Mouse (Mus musculus): ENCODE data around the gene Krtap4-7. TPM values are rescaled to one million over a fixed set of nuclear protein-coding genes. Genes with fewer than 3 reads are reported as not detected.
"Not testable (repeated sequence)": the region's sequence is repeated elsewhere in the genome, so short reads cannot be mapped to it uniquely, and the experiment has no call there.

The Krtap4-7 gene
- polyA plus RNA-seq, 1 experiment from 2014 or later = not detected

DNA sequence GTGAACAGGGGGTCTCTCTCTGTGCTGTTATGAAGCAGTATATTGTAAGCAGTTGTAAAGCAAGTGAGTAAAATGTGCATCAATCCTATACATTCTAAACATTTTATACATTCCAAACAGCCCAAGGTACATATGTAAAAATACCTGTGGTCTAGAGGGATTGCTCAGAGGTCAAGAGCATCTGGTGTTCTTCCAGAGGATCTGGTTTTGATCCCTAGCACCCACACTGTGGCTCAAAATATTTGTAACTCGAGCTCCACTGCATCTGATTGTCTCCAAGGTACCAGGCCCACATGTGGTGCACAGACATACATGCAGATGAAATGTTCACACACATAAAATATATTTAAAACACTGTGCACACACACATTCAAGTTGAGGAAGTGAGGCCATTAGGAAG is 3.0 kb downstream of the Krtap4-7 start:
- H3K27ac ChIP-seq = no peak overlapping the region
- H3K9ac ChIP-seq = no peak overlapping the region
- H3K4me2 ChIP-seq = no peak overlapping the region
- no peak overlapping the region for H3K4me3 ChIP-seq
- no peaks in the 10 kb centered on the region for H3K36me3 ChIP-seq
- 7% methylated on average over 1 of the region's 1 CpGs for WGBS
- no peak for ATAC-seq (ENCODE audit: borderline replicate concordance, extremely low read depth, low FRiP score, low TSS enrichment)
- H3K27me3 ChIP-seq = no peaks in the 10 kb centered on the region
- H3K4me1 ChIP-seq = no peaks in the 10 kb centered on the region
- H3K9me3 ChIP-seq = no peaks in the 10 kb centered on the region

DNA sequence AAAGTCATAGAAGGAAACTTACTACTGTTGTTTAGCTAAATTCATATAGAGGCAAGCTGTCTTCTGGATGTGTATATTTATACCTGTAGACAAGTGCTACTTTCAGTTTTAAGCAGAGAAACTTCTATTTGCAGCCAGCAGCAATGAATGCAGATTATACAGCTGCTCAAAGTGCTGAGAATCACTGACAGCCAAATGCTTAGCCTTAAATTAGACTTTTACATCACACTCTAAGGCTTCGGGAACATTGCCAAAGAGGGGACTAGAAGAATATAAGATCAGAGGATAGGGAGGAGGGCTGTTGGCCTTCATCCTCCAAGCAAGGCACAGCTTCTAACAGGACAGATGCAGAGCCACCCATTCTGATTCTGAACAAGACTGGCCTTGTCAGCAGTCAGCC is 6.8 kb downstream of the Krtap4-7 start:
- H3K9me3 ChIP-seq = no peaks in the 10 kb centered on the region
- no peaks in the 10 kb centered on the region for H3K36me3 ChIP-seq
- H3K4me1 ChIP-seq = no peaks in the 10 kb centered on the region
- 63% methylated on average over 1 of the region's 1 CpGs for WGBS
- no peaks in the 10 kb centered on the region for H3K27me3 ChIP-seq
- no peak overlapping the region for H3K27ac ChIP-seq
- no peak overlapping the region for H3K9ac ChIP-seq
- no peak overlapping the region for H3K4me2 ChIP-seq
- no peak overlapping the region for H3K4me3 ChIP-seq
- no peak for ATAC-seq (ENCODE audit: borderline replicate concordance, extremely low read depth, low FRiP score, low TSS enrichment)

DNA sequence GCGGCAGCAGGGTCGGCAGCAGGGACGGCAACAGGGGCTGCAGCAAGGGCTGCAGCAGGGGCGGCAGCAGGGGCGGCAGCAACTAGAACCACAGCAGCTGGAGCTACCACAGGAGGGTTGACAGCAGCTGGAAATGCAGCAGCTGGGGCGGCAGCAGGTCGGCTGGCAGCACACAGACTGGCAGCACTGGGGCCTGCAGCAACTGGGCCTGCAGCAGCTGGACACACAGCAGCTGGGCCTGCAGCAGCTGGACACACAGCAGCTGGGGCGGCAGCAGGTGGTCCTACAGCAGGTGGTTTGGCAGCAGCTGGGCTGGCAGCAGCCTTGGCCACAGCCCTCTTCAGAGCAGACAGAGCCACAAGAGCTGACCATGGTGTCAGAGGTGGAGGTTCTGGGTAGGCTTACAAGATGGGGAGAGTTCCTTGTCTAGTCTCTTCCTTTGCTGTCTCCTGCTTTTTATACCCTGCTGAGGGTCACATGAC is 9.2 kb downstream of the Krtap4-7 start, which contains the start of gene Krtap4-2:
Gene Krtap4-2, minus strand, starts transcription at position 432 of the 482 bp plus-strand sequence.
- H3K4me1 ChIP-seq = no peaks in the 10 kb centered on the region
- no peaks in the 10 kb centered on the region for H3K36me3 ChIP-seq
- 33% methylated on average over 8 of the region's 8 CpGs for WGBS
- H3K27ac ChIP-seq = no peak within 1 kb of the TSS
- no peaks in the 10 kb centered on the region for H3K9me3 ChIP-seq
- ATAC-seq (ENCODE audit: borderline replicate concordance, extremely low read depth, low FRiP score, low TSS enrichment) = no peak
- H3K9ac ChIP-seq = no peak within 1 kb of the TSS
- H3K27me3 ChIP-seq = no peaks in the 10 kb centered on the region
- no peak within 1 kb of the TSS for H3K4me3 ChIP-seq
- H3K4me2 ChIP-seq = no peak within 1 kb of the TSS

DNA sequence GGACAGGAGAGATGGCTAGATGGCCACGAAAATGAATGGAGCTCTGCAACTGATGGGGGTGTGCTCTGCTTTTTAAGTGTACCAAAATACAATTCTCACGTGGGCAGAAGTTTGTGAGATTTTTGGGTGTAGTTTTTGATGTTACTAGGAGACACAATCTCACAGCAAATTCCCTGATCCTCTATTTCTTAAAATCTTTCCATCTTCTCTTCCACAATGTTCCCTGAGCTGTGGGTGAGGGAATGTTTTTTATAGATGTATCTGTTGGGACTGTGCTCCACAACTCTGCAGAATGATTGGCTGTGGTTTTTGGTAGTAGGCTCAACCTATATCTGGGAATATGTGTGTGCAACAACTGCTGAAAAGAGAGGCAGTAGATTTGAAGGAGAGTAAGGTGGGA is 10.6 kb downstream of the Krtap4-7 start:
- Histone ChIP-seq H3K27ac (no peak overlapping the region), H3K9ac (no peak overlapping the region), H3K4me1 (no peaks in the 10 kb centered on the region), H3K36me3 (no peaks in the 10 kb centered on the region), H3K27me3 (no peaks in the 10 kb centered on the region), H3K4me3 (no peak overlapping the region), H3K4me2 (no peak overlapping the region), H3K9me3 (no peaks in the 10 kb centered on the region)
- ATAC-seq (ENCODE audit: borderline replicate concordance, extremely low read depth, low FRiP score, low TSS enrichment) = no peak
- 57% methylated on average over 2 of the region's 2 CpGs for WGBS

DNA sequence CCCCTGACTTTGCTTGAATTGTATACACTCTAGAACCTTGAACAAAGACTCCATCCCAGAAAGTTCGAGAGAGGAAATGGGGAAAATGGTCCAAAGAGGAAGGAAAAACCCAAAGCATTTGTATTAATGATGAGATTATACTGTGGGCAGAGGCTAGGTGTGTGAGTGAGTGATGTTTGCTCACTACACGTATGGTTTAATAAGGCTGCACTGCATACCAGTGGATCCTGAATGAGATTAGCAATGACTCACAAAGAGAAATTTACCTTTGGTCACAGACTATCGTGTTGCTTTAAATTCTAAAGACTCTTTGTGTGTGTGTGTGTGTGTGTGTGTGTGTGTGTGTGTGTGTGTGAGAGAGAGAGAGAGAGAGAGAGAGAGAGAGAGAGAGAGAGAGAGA is 13.0 kb downstream of the Krtap4-7 start:
- no peak for ATAC-seq (ENCODE audit: borderline replicate concordance, extremely low read depth, low FRiP score, low TSS enrichment)
- Histone ChIP-seq H3K9me3 (no peaks in the 10 kb centered on the region), H3K4me3 (no peak overlapping the region), H3K4me2 (no peak overlapping the region), H3K27me3 (no peaks in the 10 kb centered on the region), H3K4me1 (no peaks in the 10 kb centered on the region), H3K36me3 (no peaks in the 10 kb centered on the region), H3K27ac (no peak overlapping the region), H3K9ac (no peak overlapping the region)
- WGBS = 37% methylated on average over 3 of the region's 3 CpGs

DNA sequence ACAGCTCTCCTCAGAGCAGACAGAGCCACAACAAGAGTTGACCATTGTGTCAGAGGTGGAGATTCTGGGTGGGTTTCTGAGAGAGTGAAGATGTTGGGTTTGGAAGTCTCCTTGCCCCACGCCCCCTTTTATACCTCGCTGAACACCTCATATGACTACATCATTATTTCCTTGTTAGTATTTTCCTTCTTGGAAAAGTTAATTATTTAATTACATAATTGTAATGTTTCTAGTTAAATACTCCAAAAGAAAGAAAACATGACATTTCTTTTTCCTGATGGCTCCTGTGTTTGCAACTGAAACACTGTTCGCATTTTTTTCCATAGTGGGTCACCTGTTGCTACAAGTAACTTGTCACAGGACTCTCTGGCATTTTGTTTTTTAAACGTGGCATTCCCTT is 15.8 kb downstream of the Krtap4-7 start, which contains the start of gene Krtap4-1:
Gene Krtap4-1, minus strand, starts transcription at position 101 of the 400 bp plus-strand sequence.
- H3K27ac ChIP-seq = no peak within 1 kb of the TSS
- 78% methylated on average over 4 of the region's 4 CpGs for WGBS
- no peaks in the 10 kb centered on the region for H3K9me3 ChIP-seq
- no peak within 1 kb of the TSS for H3K4me3 ChIP-seq
- ATAC-seq (ENCODE audit: borderline replicate concordance, extremely low read depth, low FRiP score, low TSS enrichment) = no peak
- H3K4me2 ChIP-seq = no peak within 1 kb of the TSS
- H3K9ac ChIP-seq = no peak within 1 kb of the TSS
- H3K36me3 ChIP-seq = no peaks in the 10 kb centered on the region
- no peaks in the 10 kb centered on the region for H3K4me1 ChIP-seq
- H3K27me3 ChIP-seq = no peaks in the 10 kb centered on the region

DNA sequence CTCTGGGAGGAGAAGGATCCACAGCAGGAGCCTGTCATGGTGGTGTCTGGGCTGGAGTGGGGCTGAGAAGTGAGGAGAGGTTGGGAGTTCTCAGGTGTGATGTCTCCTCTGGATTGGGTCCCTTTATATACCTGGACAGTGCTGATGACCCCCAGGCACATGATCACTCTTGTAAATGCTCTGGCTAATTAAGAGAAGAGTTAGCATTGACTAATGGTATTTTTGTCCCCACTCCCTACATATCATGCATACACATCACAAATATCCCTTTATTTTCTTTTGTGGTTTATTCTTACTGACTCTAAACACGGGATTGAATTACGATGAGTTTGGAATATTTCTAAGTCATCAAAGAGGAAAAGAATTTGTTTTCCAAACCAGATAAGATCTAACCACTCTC is 23.6 kb downstream of the Krtap4-7 start, which contains the start of gene Gm11562:
Gene Gm11562, minus strand, starts transcription at position 101 of the 400 bp plus-strand sequence.
- Histone ChIP-seq H3K27me3 (no peaks in the 10 kb centered on the region), H3K9me3 (no peaks in the 10 kb centered on the region), H3K4me1 (no peaks in the 10 kb centered on the region), H3K27ac (no peak within 1 kb of the TSS), H3K36me3 (no peaks in the 10 kb centered on the region), H3K4me3 (no peak within 1 kb of the TSS), H3K9ac (no peak within 1 kb of the TSS), H3K4me2 (no peak within 1 kb of the TSS)
- WGBS = 57% methylated on average over 2 of the region's 2 CpGs
- ATAC-seq (ENCODE audit: borderline replicate concordance, extremely low read depth, low FRiP score, low TSS enrichment) = no peak

DNA sequence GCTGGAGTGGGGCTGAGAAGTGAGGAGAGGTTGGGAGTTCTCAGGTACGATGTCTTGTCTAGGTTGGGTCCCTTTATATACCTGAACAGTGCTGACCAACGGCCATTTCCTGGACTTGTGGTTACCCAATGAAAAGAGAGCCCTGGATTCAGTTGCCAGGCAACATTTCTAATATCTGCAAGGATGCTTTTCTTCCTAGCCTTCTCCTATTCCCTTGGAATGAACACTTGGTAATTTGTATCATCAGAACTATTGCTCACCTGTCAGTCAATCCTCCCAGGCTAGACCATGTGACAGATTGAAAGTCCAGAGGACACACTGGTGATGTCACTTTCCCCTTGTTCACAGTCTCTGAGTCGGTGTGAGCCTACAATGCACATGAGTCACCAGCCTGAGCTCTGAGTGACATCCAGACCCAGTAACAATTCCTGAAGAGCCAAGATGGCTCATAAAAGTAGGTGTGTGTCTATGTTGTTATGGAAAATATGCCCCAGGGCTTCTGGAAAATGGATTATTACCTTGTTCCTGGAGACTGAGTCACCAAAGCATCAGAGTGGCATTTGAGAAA is 29.0 kb downstream of the Krtap4-7 start, which contains the start of gene Krtap2-4:
Gene Krtap2-4, minus strand, starts transcription at position 51 of the 568 bp plus-strand sequence.
- 59% methylated on average over 3 of the region's 3 CpGs for WGBS
- no peaks in the 10 kb centered on the region for H3K9me3 ChIP-seq
- no peak for ATAC-seq (ENCODE audit: borderline replicate concordance, extremely low read depth, low FRiP score, low TSS enrichment)
- H3K4me2 ChIP-seq = no peak within 1 kb of the TSS
- H3K27me3 ChIP-seq = no peaks in the 10 kb centered on the region
- no peaks in the 10 kb centered on the region for H3K36me3 ChIP-seq
- no peak within 1 kb of the TSS for H3K4me3 ChIP-seq
- H3K4me1 ChIP-seq = no peaks in the 10 kb centered on the region
- H3K9ac ChIP-seq = no peak within 1 kb of the TSS
- H3K27ac ChIP-seq = no peak within 1 kb of the TSS

DNA sequence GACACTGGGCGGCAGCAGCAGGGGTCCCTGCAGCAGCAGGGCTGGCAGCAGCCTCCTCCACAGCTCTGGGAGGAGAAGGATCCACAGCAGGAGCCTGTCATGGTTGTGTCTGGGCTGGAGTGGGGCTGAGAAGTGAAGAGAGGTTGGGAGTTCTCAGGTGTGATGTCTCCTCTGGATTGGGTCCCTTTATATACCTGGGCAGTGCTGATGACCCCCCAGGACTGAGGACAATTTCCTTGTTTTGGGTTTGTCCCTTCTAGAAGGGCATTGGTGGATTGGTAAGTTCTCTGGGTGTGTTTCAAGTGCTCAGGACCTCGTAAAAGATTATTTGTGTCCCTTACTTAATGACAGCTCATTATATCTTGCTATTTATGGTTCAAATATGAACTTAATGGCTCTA is 33.8 kb downstream of the Krtap4-7 start, which contains the start of gene Gm11937:
Gene Gm11937, minus strand, starts transcription at position 101 of the 400 bp plus-strand sequence.
- H3K9me3 ChIP-seq; H3K27ac ChIP-seq; H3K9ac ChIP-seq; H3K36me3 ChIP-seq; ATAC-seq (ENCODE audit: borderline replicate concordance, extremely low read depth, low FRiP score, low TSS enrichment); H3K4me1 ChIP-seq; H3K4me2 ChIP-seq; H3K4me3 ChIP-seq; H3K27me3 ChIP-seq: not testable (repeated sequence)
- 57% methylated on average over 1 of the region's 2 CpGs for WGBS

DNA sequence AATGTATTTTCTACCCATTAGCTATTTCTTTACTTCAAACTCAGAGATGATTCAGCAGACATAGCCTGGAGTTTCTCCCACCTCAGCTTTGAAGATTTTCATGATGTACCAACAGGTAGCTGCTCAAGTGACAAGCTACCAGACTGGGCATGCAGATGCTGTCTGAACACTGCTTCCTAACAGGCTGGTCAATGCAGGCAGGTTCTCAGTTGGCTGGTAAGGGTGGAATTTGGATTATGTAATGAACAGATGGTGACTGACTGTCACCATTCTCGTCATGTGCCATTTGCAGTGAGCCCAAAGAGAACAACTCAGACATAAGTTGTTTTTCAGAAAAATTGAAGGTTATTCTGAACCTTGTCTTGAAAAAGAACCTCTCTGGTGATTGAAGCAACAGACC is 34.8 kb downstream of the Krtap4-7 start:
- H3K27ac ChIP-seq = no peak overlapping the region
- no peak for ATAC-seq (ENCODE audit: borderline replicate concordance, extremely low read depth, low FRiP score, low TSS enrichment)
- no peaks in the 10 kb centered on the region for H3K36me3 ChIP-seq
- 69% methylated on average over 1 of the region's 1 CpGs for WGBS
- H3K27me3 ChIP-seq = no peaks in the 10 kb centered on the region
- no peak overlapping the region for H3K4me3 ChIP-seq
- H3K4me1 ChIP-seq = no peaks in the 10 kb centered on the region
- H3K4me2 ChIP-seq = no peak overlapping the region
- H3K9ac ChIP-seq = no peak overlapping the region
- H3K9me3 ChIP-seq = no peaks in the 10 kb centered on the region

DNA sequence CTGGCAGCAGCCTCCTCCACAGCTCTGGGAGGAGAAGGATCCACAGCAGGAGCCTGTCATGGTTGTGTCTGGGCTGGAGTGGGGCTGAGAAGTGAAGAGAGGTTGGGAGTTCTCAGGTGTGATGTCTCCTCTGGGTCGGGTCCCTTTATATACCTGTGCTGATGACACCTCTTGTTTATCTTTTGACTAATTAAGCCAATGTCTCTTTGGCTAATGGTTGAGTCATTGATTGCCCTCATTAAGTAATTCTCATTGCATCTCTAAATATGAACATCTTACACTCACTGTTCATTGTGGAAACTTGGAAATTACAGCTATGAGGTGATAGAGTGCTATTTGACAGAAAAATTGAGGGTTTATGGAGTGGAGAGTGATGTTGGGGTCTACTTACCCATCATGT is 40.7 kb downstream of the Krtap4-7 start, which contains the start of gene Gm11938:
Gene Gm11938, minus strand, starts transcription at position 101 of the 400 bp plus-strand sequence.
- WGBS = 63% methylated on average over 1 of the region's 1 CpGs
- H3K27ac ChIP-seq; H3K36me3 ChIP-seq; H3K4me3 ChIP-seq; H3K9ac ChIP-seq; H3K4me2 ChIP-seq; ATAC-seq (ENCODE audit: borderline replicate concordance, extremely low read depth, low FRiP score, low TSS enrichment); H3K27me3 ChIP-seq; H3K4me1 ChIP-seq; H3K9me3 ChIP-seq: not testable (repeated sequence)

DNA sequence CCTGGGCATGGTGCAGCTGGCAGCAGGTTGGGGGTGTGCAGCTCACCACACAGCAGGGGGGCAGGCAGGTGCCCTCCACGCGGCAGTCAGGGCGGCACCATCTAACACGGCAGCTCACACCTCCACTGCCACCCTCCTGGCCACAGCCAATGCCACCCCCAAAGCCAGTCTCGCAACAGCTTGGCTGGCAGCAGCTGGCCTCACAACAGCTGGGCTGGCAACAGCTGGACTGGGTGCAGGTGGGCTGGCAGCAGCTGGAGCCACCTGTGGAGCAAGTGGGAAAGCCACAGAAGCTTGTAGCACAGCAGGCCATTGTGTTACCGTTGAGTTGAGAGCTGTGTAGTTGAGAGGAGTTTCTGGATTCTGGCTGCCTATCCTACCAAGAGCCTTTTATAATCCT is 46.1 kb downstream of the Krtap4-7 start, which contains the start of gene Krtap9-3:
Gene Krtap9-3, minus strand, starts transcription at position 364 of the 400 bp plus-strand sequence.
- H3K4me3 ChIP-seq; H3K4me1 ChIP-seq; H3K27ac ChIP-seq; ATAC-seq (ENCODE audit: borderline replicate concordance, extremely low read depth, low FRiP score, low TSS enrichment); H3K36me3 ChIP-seq; H3K27me3 ChIP-seq; H3K4me2 ChIP-seq; H3K9me3 ChIP-seq; H3K9ac ChIP-seq: not testable (repeated sequence)
- WGBS = 67% methylated on average over 6 of the region's 6 CpGs
